Mouse (Mus musculus) lung, postnatal 14 days (tissue): ENCODE data around the gene Cyyr1.

ENCODE experiments used
- DNase-seq: peaks from one replicate; pipeline ENCODE4 v3.0.0; 2021

The Cyyr1 gene

DNA sequence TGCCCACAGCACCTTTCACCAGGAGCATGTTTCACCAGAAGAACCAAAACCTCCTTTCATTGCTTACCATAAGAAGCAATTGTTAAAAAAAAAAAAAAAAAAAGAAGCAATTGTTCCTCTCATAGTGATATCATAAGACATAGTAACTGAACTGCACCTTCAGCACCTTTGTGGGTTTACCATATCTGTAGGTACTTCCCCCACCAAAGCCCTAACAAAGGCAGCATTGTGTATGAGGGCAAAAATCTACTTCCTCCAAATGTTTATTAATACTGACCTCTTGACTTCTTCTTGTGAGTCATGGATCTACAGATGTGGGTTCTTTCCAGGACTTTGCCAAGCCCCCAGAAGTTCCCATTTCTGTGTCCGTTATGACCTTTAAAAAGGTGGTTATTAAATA lies 98.2 kb downstream of the Cyyr1 start:
- no peak for DNase-seq

- DNase-seq: no peak
Observed at GRCm38 (mm10) chr16:85446306-85446705, 106.9 kb downstream of the Cyyr1 start.

DNA sequence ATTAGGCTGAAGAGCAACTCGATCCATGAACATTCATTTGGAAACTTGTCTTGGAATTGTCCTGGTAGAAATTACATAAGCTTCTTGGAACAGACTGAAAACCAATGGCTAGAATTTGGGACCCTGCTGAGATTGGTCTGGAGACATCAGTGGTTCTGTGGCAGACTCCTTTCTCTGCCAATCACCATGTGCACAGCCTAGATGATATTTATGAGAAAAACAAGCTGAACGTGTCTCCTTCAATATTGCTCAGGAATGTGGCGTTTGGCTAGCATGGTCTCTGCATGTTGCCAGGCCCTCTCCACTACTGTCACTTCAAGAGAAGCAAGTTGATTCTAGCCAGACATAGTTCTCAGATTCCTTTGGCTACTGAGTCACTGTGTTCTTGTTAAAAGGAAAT lies 107.4 kb downstream of the Cyyr1 start:
- no peak for DNase-seq

DNA sequence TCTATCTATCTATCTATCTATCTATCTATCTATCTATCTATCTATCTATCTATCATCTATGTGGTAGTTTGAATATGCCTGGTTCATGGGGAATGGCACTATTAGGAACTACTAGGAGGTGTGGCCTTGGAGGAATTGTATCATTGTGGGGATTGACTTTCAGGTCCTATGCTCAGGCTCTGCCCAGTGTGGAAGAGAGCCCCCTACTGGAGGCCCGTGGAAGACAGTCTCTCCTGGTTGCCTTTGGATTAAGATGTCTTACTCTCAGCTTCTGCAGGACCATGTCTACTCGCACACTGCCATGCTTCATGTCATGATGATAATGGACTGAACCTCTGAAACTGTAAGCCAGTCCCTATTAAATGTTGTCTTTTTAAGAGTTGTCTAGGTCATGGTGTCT lies 117.8 kb downstream of the Cyyr1 start:
- DNase-seq: peak; percentile 53

DNA sequence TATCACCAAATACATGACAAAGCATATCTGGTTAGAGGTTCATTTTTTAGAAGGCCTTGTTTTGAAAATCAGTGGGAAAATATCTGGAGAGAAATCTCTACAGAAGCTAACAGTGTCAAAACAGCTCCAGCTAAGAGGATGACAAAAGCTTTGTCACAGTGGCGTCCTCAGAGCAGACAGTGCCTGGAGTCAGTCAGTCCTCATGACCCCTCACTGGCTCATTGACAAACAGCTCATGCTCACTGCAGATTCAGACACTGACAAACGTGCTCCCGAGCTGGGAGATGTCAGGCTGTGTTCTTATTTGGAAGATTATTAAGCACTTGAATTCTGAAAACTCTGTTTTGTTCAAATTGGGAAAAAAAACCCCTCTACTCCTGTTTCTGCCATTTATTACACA lies 124.0 kb downstream of the Cyyr1 start:
- DNase-seq: no peak

- DNase-seq: no peak
Observed at GRCm38 (mm10) chr16:85422889-85423288, 130.3 kb downstream of the Cyyr1 start.

DNA sequence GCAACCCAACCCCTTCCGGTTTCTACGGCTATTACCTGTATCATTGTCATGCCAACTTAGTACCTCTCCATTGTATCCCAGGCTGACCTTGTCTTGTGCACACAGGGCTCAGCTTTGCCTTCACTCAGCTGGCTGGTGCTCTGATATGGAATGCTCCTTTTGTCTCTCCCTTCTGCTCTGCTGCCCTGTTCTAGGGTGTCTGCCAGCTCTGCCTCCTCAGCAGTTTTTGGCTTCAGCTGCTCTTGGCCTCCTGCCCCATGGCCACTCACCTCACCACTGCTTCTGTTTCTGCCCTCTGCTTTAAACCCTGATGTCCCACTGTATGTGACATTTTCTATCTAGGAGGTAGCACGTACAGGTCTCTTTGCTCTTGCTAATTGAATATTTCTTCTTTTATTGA lies 137.8 kb downstream of the Cyyr1 start:
- no peak for DNase-seq

GRCm38 (mm10) chr16:85393430-85393948 lies 159.7 kb downstream of the Cyyr1 start:
- no peak for DNase-seq

DNA sequence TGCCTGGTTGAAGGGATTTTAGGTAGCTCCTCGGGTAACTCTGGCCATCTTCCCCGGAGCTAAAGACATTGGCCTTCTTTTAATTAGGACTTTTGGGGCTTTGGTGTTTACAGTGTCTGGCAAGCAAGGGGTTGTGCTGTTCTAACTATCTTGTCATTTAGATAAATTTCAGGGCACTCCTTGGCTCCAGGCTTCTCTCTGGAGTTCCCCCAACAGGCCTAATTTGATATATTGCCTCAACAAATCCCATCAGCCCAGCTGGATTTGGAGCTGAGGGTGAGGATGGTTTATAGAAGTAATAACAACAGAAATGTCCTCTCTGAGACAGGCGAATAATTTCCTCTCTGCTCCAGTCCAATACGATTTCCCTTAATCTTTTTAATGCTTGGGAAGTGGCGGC lies 166.4 kb downstream of the Cyyr1 start:
- DNase-seq: no peak
